Mouse (Mus musculus) limb, embryonic 11.5 days (tissue): ENCODE measurements at regions not wholly inside any gene's neighbourhood (a gene's known extent, or its start where the extent isn't known, plus 50 kb on each side); places are given as distances from the start of the nearest gene placed in this dataset.

Experiments
- ATAC-seq: fragments of 200-750 bp; cut with Nextera tagmentation; 2 replicates; pipeline ENCODE4 v1.8.0; 2017; ENCODE audit warnings: low read depth; ENCODE audit not compliant: insufficient number of reproducible peaks, low FRiP score, low TSS enrichment
- DNase-seq: peaks from one replicate; pipeline ENCODE4 v3.0.0-alpha.2; 2015; ENCODE audit warnings: low spot score
- H3K27ac ChIP-seq: fragments of 300-500 bp; sonication (generic); replicated peaks from 2 replicates; pipeline ENCODE4 v1.5.1; 2014; ENCODE audit warnings: low read depth, mild to moderate bottlenecking, low read length
- H3K27me3 ChIP-seq: fragments of 300-500 bp; sonication (generic); 2 replicates; pipeline ENCODE4 v1.6.1; 2014; ENCODE audit warnings: mild to moderate bottlenecking, low read length, mixed read lengths; ENCODE audit not compliant: control insufficient read depth, insufficient read depth
- H3K36me3 ChIP-seq: fragments of 300-500 bp; sonication (generic); 2 replicates; pipeline ENCODE4 v1.6.1; 2014; ENCODE audit warnings: mild to moderate bottlenecking, low read length, moderate library complexity, mixed read lengths; ENCODE audit not compliant: control insufficient read depth, insufficient read depth
- H3K4me1 ChIP-seq: fragments of 300-500 bp; sonication (generic); 2 replicates; pipeline ENCODE4 v1.6.1; 2014; ENCODE audit warnings: low read length, mixed read lengths; ENCODE audit not compliant: control insufficient read depth, insufficient read depth
- H3K4me2 ChIP-seq: fragments of 300-500 bp; sonication (generic); 2 replicates; pipeline ENCODE4 v1.6.1; 2014; ENCODE audit warnings: low read depth, mild to moderate bottlenecking, moderate library complexity; ENCODE audit not compliant: severe bottlenecking
- H3K4me3 ChIP-seq: fragments of 300-500 bp; sonication (generic); 2 replicates; pipeline ENCODE4 v1.5.1; 2014; ENCODE audit warnings: low read depth, low read length
- H3K9ac ChIP-seq: fragments of 300-500 bp; sonication (generic); 2 replicates; pipeline ENCODE4 v1.6.1; 2014; ENCODE audit warnings: mild to moderate bottlenecking, low read length
- H3K9me3 ChIP-seq: fragments of 300-500 bp; sonication (generic); 2 replicates; pipeline ENCODE4 v1.6.1; 2016; ENCODE audit warnings: low read length; ENCODE audit not compliant: control insufficient read depth
- WGBS: fragments of 180-500 bp; shearing (Covaris S2); extraction: QIAGEN DNeasy Blood & Tissue Kit; methylation state at CpG from one replicate; pipeline ENCODE4 v1.1.7; 2014; 5-methylcytosine and 5-hydroxymethylcytosine counted together

GRCm38 (mm10) chr13:97455961-97456360, 215.1 kb downstream of the Enc1 start:
- no peak overlapping the region for H3K4me2 ChIP-seq
- WGBS: 23% methylated on average over 6 of the region's 6 CpGs

GRCm38 (mm10) chr13:97454715-97455114, 213.8 kb downstream of the Enc1 start:
- Histone ChIP-seq H3K9me3 (no peaks in the 10 kb centered on the region), H3K4me2 (no peak overlapping the region), H3K4me3 (no peak overlapping the region), H3K9ac (no peak overlapping the region), H3K4me1 (peaks cover 5% of the 10 kb centered on the region), H3K27me3 (no peaks in the 10 kb centered on the region), H3K36me3 (no peaks in the 10 kb centered on the region), H3K27ac (no peak overlapping the region)
- ATAC-seq (no peak), DNase-seq (no peak)
- WGBS: 71% methylated on average over 8 of the region's 8 CpGs

More at GRCm38 (mm10) chr13:97455961-97456360, 215.1 kb downstream of the Enc1 start:
- no peak overlapping the region for H3K9ac ChIP-seq
- H3K9me3 ChIP-seq: no peaks in the 10 kb centered on the region
- no peak overlapping the region for H3K27ac ChIP-seq
- no peak for DNase-seq
- peaks cover 5% of the 10 kb centered on the region for H3K4me1 ChIP-seq
- no peak for ATAC-seq
- H3K4me3 ChIP-seq: no peak overlapping the region
- H3K36me3 ChIP-seq: no peaks in the 10 kb centered on the region
- no peaks in the 10 kb centered on the region for H3K27me3 ChIP-seq

GRCm38 (mm10) chr13:97453469-97453868, 212.6 kb downstream of the Enc1 start:
- Histone ChIP-seq H3K27ac (no peak overlapping the region), H3K27me3 (no peaks in the 10 kb centered on the region), H3K36me3 (no peaks in the 10 kb centered on the region), H3K4me3 (no peak overlapping the region), H3K9me3 (no peaks in the 10 kb centered on the region), H3K4me1 (peaks cover 5% of the 10 kb centered on the region), H3K9ac (no peak overlapping the region), H3K4me2 (no peak overlapping the region)
- 27% methylated on average over 6 of the region's 6 CpGs for WGBS
- no peak for ATAC-seq
- DNase-seq: no peak

- H3K4me1 ChIP-seq: peaks cover 5% of the 10 kb centered on the region
- no peaks in the 10 kb centered on the region for H3K9me3 ChIP-seq
- no peaks in the 10 kb centered on the region for H3K27me3 ChIP-seq
- no peak for ATAC-seq
- 9% methylated on average over 5 of the region's 5 CpGs for WGBS
- no peaks in the 10 kb centered on the region for H3K36me3 ChIP-seq
- no peak overlapping the region for H3K4me3 ChIP-seq
- no peak overlapping the region for H3K4me2 ChIP-seq
- DNase-seq: no peak
- no peak overlapping the region for H3K27ac ChIP-seq
- no peak overlapping the region for H3K9ac ChIP-seq
These were observed 212.2 kb downstream of the Enc1 start for GRCm38 (mm10) chr13:97453090-97453430.

- Histone ChIP-seq H3K9ac (no peak overlapping the region), H3K27ac (no peak overlapping the region), H3K9me3 (no peaks in the 10 kb centered on the region), H3K4me3 (no peak overlapping the region), H3K36me3 (no peaks in the 10 kb centered on the region), H3K4me1 (peaks cover 5% of the 10 kb centered on the region), H3K27me3 (no peaks in the 10 kb centered on the region), H3K4me2 (no peak overlapping the region)
- WGBS: 8% methylated on average over 11 of the region's 11 CpGs
- ATAC-seq (no peak), DNase-seq (no peak)
These were observed 211.6 kb downstream of the Enc1 start for GRCm38 (mm10) chr13:97452386-97453089.

GRCm38 (mm10) chr13:97451276-97451675, 210.4 kb downstream of the Enc1 start:
- Histone ChIP-seq H3K9ac (no peak overlapping the region), H3K27me3 (no peaks in the 10 kb centered on the region), H3K4me3 (no peak overlapping the region), H3K4me2 (no peak overlapping the region), H3K4me1 (peaks cover 5% of the 10 kb centered on the region), H3K9me3 (no peaks in the 10 kb centered on the region), H3K36me3 (no peaks in the 10 kb centered on the region), H3K27ac (no peak overlapping the region)
- DNase-seq (no peak), ATAC-seq (no peak)
- WGBS: 84% methylated on average over 10 of the region's 10 CpGs

- no peak for ATAC-seq
- H3K36me3 ChIP-seq: no peaks in the 10 kb centered on the region
- no peak overlapping the region for H3K4me3 ChIP-seq
- WGBS: 91% methylated on average over 1 of the region's 1 CpGs
- no peaks in the 10 kb centered on the region for H3K27me3 ChIP-seq
- no peaks in the 10 kb centered on the region for H3K9me3 ChIP-seq
- peaks cover 5% of the 10 kb centered on the region for H3K4me1 ChIP-seq
- no peak overlapping the region for H3K27ac ChIP-seq
- H3K9ac ChIP-seq: no peak overlapping the region
- no peak overlapping the region for H3K4me2 ChIP-seq
- DNase-seq: no peak
These were observed 207.2 kb downstream of the Enc1 start for GRCm38 (mm10) chr13:97448123-97448522.

- WGBS: 82% methylated on average over 14 of the region's 14 CpGs
These were observed 203.0 kb downstream of the Enc1 start for GRCm38 (mm10) chr13:97443731-97444428.

More at GRCm38 (mm10) chr13:97443731-97444428, 203.0 kb downstream of the Enc1 start:
- Histone ChIP-seq H3K27me3 (no peaks in the 10 kb centered on the region), H3K4me2 (no peak overlapping the region), H3K9ac (no peak overlapping the region), H3K9me3 (no peaks in the 10 kb centered on the region), H3K4me1 (peaks cover 18% of the 10 kb centered on the region), H3K4me3 (no peak overlapping the region), H3K27ac (no peak overlapping the region), H3K36me3 (no peaks in the 10 kb centered on the region)
- DNase-seq: no peak
- no peak for ATAC-seq
